Mouse (Mus musculus): ENCODE results near the gene Nfat5.

GRCm38 (mm10) chr8:107277323-107277883 is 15.9 kb upstream of the Nfat5 start:
- TF ChIP-seq POLR2A (IDR thresholded peaks at IDR 0.05; ENCODE audit: low read depth, low read length): no peak
- no peak for TF ChIP-seq CTCF (IDR thresholded peaks at IDR 0.05; ENCODE audit: extremely low read depth, insufficient read length, insufficient replicate concordance, low read depth, low read length)
